Mouse (Mus musculus) neural tube, embryonic 11.5 days (tissue): ENCODE measurements around the gene Gm4871. TPM values are rescaled to one million over a fixed set of nuclear protein-coding genes. Genes with fewer than 3 reads are reported as not detected.

ENCODE experiments used
- ATAC-seq: fragments of 200-750 bp; cut with Nextera tagmentation; 2 replicates; pipeline ENCODE4 v1.8.0; 2017; ENCODE audit warnings: moderate number of reproducible peaks, mild to moderate bottlenecking, moderate TSS enrichment, moderate library complexity; ENCODE audit not compliant: insufficient read depth, low FRiP score, low TSS enrichment
- DNase-seq: peaks from one replicate; pipeline ENCODE4 v3.0.0-alpha.2; 2015; ENCODE audit warnings: low spot score
- H3K27ac ChIP-seq: fragments of 300-500 bp; sonication (generic); 2 replicates; pipeline ENCODE4 v1.5.1; 2014; ENCODE audit warnings: low read depth, mild to moderate bottlenecking, low read length
- H3K27me3 ChIP-seq: fragments of 300-500 bp; sonication (generic); 2 replicates; pipeline ENCODE4 v1.6.1; 2014; ENCODE audit warnings: mild to moderate bottlenecking, low read length, mixed read lengths; ENCODE audit not compliant: control insufficient read depth, insufficient read depth
- H3K36me3 ChIP-seq: fragments of 300-500 bp; sonication (generic); 2 replicates; pipeline ENCODE4 v1.6.1; 2014; ENCODE audit warnings: mild to moderate bottlenecking, low read length, moderate library complexity, mixed read lengths; ENCODE audit not compliant: control insufficient read depth, insufficient read depth
- H3K4me1 ChIP-seq: fragments of 300-500 bp; sonication (generic); 2 replicates; pipeline ENCODE4 v1.6.1; 2014; ENCODE audit warnings: low read length, mixed read lengths; ENCODE audit not compliant: control insufficient read depth, insufficient read depth
- H3K4me2 ChIP-seq: fragments of 300-500 bp; sonication (generic); 2 replicates; pipeline ENCODE4 v1.6.1; 2014; ENCODE audit warnings: low read depth, mild to moderate bottlenecking, moderate library complexity
- H3K4me3 ChIP-seq: fragments of 300-500 bp; sonication (generic); 2 replicates; pipeline ENCODE4 v1.5.1; 2014; ENCODE audit warnings: low read depth, low read length
- H3K9ac ChIP-seq: fragments of 300-500 bp; sonication (generic); 2 replicates; pipeline ENCODE4 v1.6.1; 2014; ENCODE audit warnings: mild to moderate bottlenecking, low read length
- H3K9me3 ChIP-seq: fragments of 300-500 bp; sonication (generic); 2 replicates; pipeline ENCODE4 v1.6.1; 2016; ENCODE audit warnings: low read length; ENCODE audit not compliant: control insufficient read depth
- WGBS: fragments of 180-500 bp; shearing (Covaris S2); extraction: QIAGEN DNeasy Blood & Tissue Kit; methylation state at CpG from one replicate; pipeline ENCODE4 v1.1.7; 2014; 5-methylcytosine and 5-hydroxymethylcytosine counted together
- polyA plus RNA-seq: library from polyadenylated mRNA; unstranded; fragments of >200 nt; fragmentation: Nextera tagmentation; extraction: Ambion mirVana; gene quantifications from 2 replicates; pipeline ENCODE4 v1.2.1, GENCODE M21; 2014

Gene Gm4871
- polyA plus RNA-seq, 1 experiment from 2014 or later: not detected

DNA sequence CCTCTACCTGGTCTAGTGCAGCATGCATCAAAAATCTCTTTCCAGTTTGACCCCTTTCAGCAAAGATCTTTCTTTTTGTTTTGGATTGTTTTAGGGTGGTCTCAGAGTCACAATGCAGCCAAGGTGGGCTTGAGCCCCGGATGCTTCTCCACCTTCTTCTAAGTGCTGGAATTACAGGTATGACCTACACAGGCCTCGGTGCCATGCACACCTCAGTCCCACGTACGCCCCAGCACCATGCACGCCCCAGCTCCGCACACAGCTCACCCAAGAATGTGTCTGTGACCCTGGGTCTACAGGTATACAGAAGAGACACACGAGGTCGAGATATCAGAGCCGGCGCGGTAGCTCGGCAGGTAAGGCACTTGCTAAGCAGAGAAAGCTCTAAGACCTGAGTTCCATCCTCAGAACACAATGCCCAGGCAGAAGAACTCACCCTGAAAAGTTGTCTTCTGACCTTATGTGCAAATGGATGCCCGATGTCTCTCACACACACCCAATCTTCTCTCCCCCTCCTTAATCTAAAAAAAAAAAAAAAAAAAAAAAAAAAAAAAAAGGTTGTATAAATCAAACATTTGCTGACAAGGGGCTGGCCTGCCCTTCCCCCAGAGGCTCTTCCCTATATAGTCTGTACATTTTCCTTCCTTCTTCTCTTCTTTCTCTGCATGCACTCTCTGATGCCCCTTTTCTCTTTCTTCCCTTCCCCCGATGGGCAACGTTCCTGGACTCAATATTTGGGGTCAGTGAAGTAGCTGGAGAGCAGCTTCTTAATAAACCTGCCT, 23.5 kb downstream of the Gm4871 start:
- Histone ChIP-seq H3K4me3 (no peak overlapping the region), H3K27me3 (no peaks in the 10 kb centered on the region), H3K36me3 (no peaks in the 10 kb centered on the region), H3K4me2 (no peak overlapping the region), H3K9me3 (no peaks in the 10 kb centered on the region), H3K4me1 (no peaks in the 10 kb centered on the region), H3K9ac (no peak overlapping the region), H3K27ac (no peak overlapping the region)
- no peak for ATAC-seq
- 92% methylated on average over 15 of the region's 15 CpGs for WGBS
- no peak for DNase-seq

- H3K9ac ChIP-seq: no peak overlapping the region
- DNase-seq (no peak), ATAC-seq (no peak)
- no peak overlapping the region for H3K27ac ChIP-seq
- H3K4me3 ChIP-seq: no peak overlapping the region
- 88% methylated on average over 6 of the region's 6 CpGs for WGBS
- no peaks in the 10 kb centered on the region for H3K9me3 ChIP-seq
- H3K27me3 ChIP-seq: no peaks in the 10 kb centered on the region
- H3K4me1 ChIP-seq: no peaks in the 10 kb centered on the region
- no peak overlapping the region for H3K4me2 ChIP-seq
- H3K36me3 ChIP-seq: no peaks in the 10 kb centered on the region
These were observed 27.0 kb downstream of the Gm4871 start for GRCm38 (mm10) chr5:145005596-145005995.

DNA sequence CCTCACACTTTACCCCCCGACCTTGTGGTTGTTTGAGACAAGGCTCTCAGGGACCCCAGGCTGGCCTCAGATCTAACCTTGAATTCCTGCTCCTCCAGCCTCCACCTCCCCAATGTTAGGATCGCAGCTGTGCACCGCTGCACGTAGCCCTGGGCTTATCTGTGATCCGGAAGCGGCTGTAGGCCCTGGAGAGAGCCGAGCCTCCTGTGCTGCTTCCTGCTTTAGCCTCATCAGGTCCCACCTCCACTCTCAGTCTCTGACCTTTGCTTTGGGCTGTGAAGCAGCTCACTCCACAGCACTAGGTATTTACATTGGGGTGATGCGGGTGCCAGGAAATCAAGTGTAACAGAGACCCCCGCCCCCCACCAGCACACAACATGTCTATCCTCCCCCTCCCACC, 28.1 kb downstream of the Gm4871 start:
- no peak overlapping the region for H3K27ac ChIP-seq
- DNase-seq (no peak), ATAC-seq (no peak)
- H3K4me3 ChIP-seq: no peak overlapping the region
- no peak overlapping the region for H3K9ac ChIP-seq
- H3K4me2 ChIP-seq: no peak overlapping the region
- no peaks in the 10 kb centered on the region for H3K4me1 ChIP-seq
- H3K27me3 ChIP-seq: no peaks in the 10 kb centered on the region
- no peaks in the 10 kb centered on the region for H3K36me3 ChIP-seq
- 84% methylated on average over 9 of the region's 9 CpGs for WGBS
- no peaks in the 10 kb centered on the region for H3K9me3 ChIP-seq

DNA sequence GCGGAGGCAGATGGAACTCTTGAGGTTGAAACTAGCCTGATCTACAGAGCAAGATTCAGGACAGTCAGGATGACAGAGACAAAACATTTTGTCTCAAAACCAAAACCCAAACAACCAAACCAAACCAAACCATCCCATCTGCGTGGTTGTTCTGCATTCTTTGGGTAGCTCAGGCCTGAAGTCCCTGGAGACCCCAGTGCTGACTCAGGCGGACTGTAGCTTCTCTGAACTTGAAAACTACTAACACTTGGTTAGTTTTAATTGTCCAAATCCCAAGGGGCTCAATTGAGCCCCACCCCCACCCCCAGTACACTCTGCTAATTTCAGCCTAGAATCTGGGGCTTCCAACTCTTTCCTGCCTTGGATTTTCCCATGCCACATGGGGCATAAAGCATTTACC, 29.2 kb downstream of the Gm4871 start:
- WGBS: 74% methylated on average over 3 of the region's 3 CpGs
- Histone ChIP-seq H3K9me3 (no peaks in the 10 kb centered on the region), H3K4me3 (no peak overlapping the region), H3K27ac (no peak overlapping the region), H3K36me3 (no peaks in the 10 kb centered on the region), H3K9ac (no peak overlapping the region), H3K4me1 (no peaks in the 10 kb centered on the region), H3K27me3 (no peaks in the 10 kb centered on the region), H3K4me2 (no peak overlapping the region)
- ATAC-seq (no peak), DNase-seq (no peak)

DNA sequence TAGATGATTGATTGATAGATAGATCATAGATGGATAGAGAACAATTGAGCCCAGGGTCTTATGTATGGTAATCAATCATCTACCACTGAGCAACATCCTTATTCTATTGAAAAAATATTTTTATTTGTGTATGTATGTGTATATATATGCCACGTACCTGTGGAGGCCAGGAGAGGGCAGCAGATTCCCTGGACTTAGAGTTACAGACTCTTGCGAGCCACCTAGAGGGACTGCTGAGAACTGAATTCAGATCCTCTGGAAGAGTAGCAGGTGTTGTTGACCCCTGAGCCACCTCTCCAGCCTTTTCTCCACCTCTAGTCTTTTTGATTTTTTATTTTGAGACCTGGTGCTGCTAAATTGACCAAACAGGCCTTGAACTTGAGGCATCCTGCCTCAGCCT, 34.1 kb downstream of the Gm4871 start:
- H3K9ac ChIP-seq: no peak overlapping the region
- no peaks in the 10 kb centered on the region for H3K27me3 ChIP-seq
- DNase-seq (no peak), ATAC-seq (no peak)
- 23% methylated on average over 2 of the region's 2 CpGs for WGBS
- H3K36me3 ChIP-seq: no peaks in the 10 kb centered on the region
- H3K4me2 ChIP-seq: no peak overlapping the region
- no peaks in the 10 kb centered on the region for H3K9me3 ChIP-seq
- H3K4me1 ChIP-seq: no peaks in the 10 kb centered on the region
- H3K4me3 ChIP-seq: no peak overlapping the region
- H3K27ac ChIP-seq: no peak overlapping the region

GRCm38 (mm10) chr5:144990481-144990880, 42.1 kb downstream of the Gm4871 start:
- ATAC-seq (no peak), DNase-seq (no peak)
- Histone ChIP-seq H3K27ac (no peak overlapping the region), H3K4me1 (no peaks in the 10 kb centered on the region), H3K9me3 (no peaks in the 10 kb centered on the region), H3K36me3 (no peaks in the 10 kb centered on the region), H3K4me2 (no peak overlapping the region), H3K27me3 (no peaks in the 10 kb centered on the region), H3K9ac (no peak overlapping the region), H3K4me3 (no peak overlapping the region)
- 86% methylated on average over 5 of the region's 5 CpGs for WGBS

DNA sequence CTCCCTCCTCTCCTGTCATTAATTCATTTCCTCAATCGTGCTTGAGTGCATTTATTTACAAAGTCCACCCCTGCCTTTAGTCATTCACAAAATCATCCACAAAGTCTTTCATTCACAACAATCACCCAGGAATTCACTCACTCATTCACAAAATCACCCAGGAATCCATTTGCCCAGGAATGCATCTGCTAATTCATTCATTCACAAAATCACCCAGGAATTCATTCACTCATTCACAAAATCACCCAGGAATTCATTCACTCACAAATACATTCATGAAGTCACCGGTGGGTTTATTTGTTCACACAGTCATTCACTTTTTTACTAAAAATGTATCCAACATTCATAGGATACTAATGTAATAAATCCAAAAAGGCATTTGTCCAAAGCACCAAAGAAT, 42.5 kb downstream of the Gm4871 start:
- Histone ChIP-seq H3K9ac (no peak overlapping the region), H3K27me3 (no peaks in the 10 kb centered on the region), H3K9me3 (no peaks in the 10 kb centered on the region), H3K27ac (no peak overlapping the region), H3K4me3 (no peak overlapping the region), H3K4me2 (no peak overlapping the region), H3K36me3 (no peaks in the 10 kb centered on the region), H3K4me1 (no peaks in the 10 kb centered on the region)
- ATAC-seq (no peak), DNase-seq (no peak)
- 70% methylated on average over 2 of the region's 2 CpGs for WGBS

- Histone ChIP-seq H3K36me3 (no peaks in the 10 kb centered on the region), H3K4me2 (no peak overlapping the region), H3K4me3 (no peak overlapping the region), H3K27ac (no peak overlapping the region), H3K9ac (no peak overlapping the region), H3K9me3 (no peaks in the 10 kb centered on the region), H3K27me3 (no peaks in the 10 kb centered on the region), H3K4me1 (no peaks in the 10 kb centered on the region)
- DNase-seq: no peak
- ATAC-seq: no peak
- WGBS: 79% methylated on average over 4 of the region's 4 CpGs
These were observed 43.5 kb downstream of the Gm4871 start for GRCm38 (mm10) chr5:144989061-144989405.

- ATAC-seq: no peak
These were observed 44.1 kb downstream of the Gm4871 start for GRCm38 (mm10) chr5:144988340-144989060.

More at GRCm38 (mm10) chr5:144988340-144989060, 44.1 kb downstream of the Gm4871 start:
- Histone ChIP-seq H3K27ac (no peak overlapping the region), H3K4me3 (no peak overlapping the region), H3K9ac (no peak overlapping the region), H3K9me3 (no peaks in the 10 kb centered on the region), H3K4me2 (no peak overlapping the region), H3K27me3 (no peaks in the 10 kb centered on the region), H3K36me3 (no peaks in the 10 kb centered on the region), H3K4me1 (no peaks in the 10 kb centered on the region)
- DNase-seq: peak; percentile 35
- WGBS: 60% methylated on average over 9 of the region's 9 CpGs
